Mouse (Mus musculus) intestine, embryonic 14.5 days (tissue): ENCODE measurements around the gene Sec23a. TPM values are rescaled to one million over a fixed set of nuclear protein-coding genes. Genes with fewer than 3 reads are reported as not detected.
A peak's percentile ranks its signal among the peaks of the same experiment; 100 is the strongest.

Experiments used
- ATAC-seq: fragments of 200-750 bp; cut with Nextera tagmentation; replicated peaks from 2 replicates; pipeline ENCODE4 v1.8.0; 2017; ENCODE audit warnings: low read depth, moderate number of reproducible peaks, moderate TSS enrichment, moderate library complexity; ENCODE audit not compliant: low FRiP score, low TSS enrichment
- DNase-seq: peaks from one replicate; pipeline ENCODE4 v3.0.0-alpha.2; 2018; ENCODE audit warnings: low spot score
- H3K27ac ChIP-seq: fragments of 300-500 bp; sonication (generic); 2 replicates; pipeline ENCODE4 v1.5.1; 2014; ENCODE audit warnings: low read depth, mild to moderate bottlenecking, control low read depth
- H3K27me3 ChIP-seq: fragments of 300-500 bp; sonication (generic); replicated peaks from 2 replicates; pipeline ENCODE4 v1.6.1; 2014; ENCODE audit warnings: low read length, control low read depth; ENCODE audit not compliant: control insufficient read depth, insufficient read depth
- H3K36me3 ChIP-seq: fragments of 300-500 bp; sonication (generic); 2 replicates; pipeline ENCODE4 v1.6.1; 2014; ENCODE audit warnings: low read length, control low read depth; ENCODE audit not compliant: control insufficient read depth, insufficient read depth
- H3K4me1 ChIP-seq: fragments of 300-500 bp; sonication (generic); replicated peaks from 2 replicates; pipeline ENCODE4 v1.6.1; 2014; ENCODE audit warnings: low read length, control low read depth, mixed read lengths; ENCODE audit not compliant: control insufficient read depth, insufficient read depth
- H3K4me2 ChIP-seq: fragments of 300-500 bp; sonication (generic); 2 replicates; pipeline ENCODE4 v1.6.1; 2014; ENCODE audit warnings: low read length
- H3K4me3 ChIP-seq: fragments of 300-500 bp; sonication (generic); 2 replicates; pipeline ENCODE4 v1.5.1; 2014; ENCODE audit warnings: low read depth, low read length, control low read depth, mixed read lengths
- H3K9ac ChIP-seq: fragments of 300-500 bp; sonication (generic); 2 replicates; pipeline ENCODE4 v1.6.1; 2014; ENCODE audit warnings: mild to moderate bottlenecking, low read length
- H3K9me3 ChIP-seq: fragments of 300-500 bp; sonication (generic); 2 replicates; pipeline ENCODE4 v1.6.1; 2016; ENCODE audit warnings: low read length, control low read depth; ENCODE audit not compliant: control insufficient read depth
- WGBS: fragments of 180-500 bp; shearing (Covaris S2); extraction: QIAGEN DNeasy Blood & Tissue Kit; methylation state at CpG from one replicate; pipeline ENCODE4 v1.1.7; 2014; 5-methylcytosine and 5-hydroxymethylcytosine counted together
- polyA plus RNA-seq: library from polyadenylated mRNA; unstranded; fragments of >200 nt; fragmentation: Nextera tagmentation; extraction: Ambion mirVana; gene quantifications from 2 replicates; pipeline ENCODE4 v1.2.1, GENCODE M21; 2014

The Sec23a gene
- polyA plus RNA-seq, 1 experiment from 2014 or later, result 70.8 TPM

DNA sequence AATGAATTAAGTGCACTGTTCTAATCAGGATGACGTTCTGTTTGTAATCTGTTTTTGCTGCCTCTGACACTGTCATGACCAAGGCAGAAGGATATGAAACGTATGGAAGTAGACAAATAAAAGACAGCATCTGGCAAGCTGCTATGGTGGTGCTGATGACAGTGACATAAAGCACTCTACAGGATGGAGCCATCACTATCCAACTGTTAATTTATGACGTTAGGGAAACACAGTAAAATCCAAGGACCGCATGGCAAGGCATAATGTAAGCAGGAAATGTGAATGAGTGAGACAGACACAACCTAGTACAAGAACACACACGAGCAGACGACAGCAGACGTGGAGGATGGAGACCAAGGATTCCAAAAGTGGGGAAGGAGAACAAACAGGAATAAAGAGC, 55.2 kb downstream of the Sec23a start:
- 22% methylated on average over 7 of the region's 7 CpGs for WGBS
- ATAC-seq, result 0 out of 2 replicates have a peak, but pooled peaks have one; percentile 36

DNA sequence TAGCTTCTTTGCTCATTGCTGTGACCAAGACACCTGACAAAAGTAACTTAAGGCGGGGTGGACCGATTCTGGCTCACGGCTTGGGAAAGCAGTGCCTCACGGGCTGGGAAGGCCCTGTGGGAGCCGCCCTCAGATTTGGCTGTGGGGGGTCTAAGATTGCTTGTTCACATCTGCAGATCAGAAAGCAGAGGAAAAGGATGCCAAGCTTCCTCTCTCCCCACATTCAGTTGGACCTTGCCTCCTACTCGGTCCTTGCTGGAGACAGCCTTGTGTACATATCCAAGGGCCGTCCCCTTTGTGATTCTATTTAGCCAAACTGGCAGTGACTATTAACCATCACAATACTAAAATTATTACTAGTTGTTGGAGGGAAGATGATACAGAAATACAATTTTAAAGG, 55.7 kb downstream of the Sec23a start:
- ATAC-seq (no peak), DNase-seq (no peak)
- peak overlapping the region; percentile 16; the same call in 1 of the 2 replicates for H3K27ac ChIP-seq
- H3K9me3 ChIP-seq, result no peaks in the 10 kb centered on the region
- no peak overlapping the region for H3K4me2 ChIP-seq
- 57% methylated on average over 7 of the region's 7 CpGs for WGBS
- H3K4me3 ChIP-seq, result no peak overlapping the region
- no peaks in the 10 kb centered on the region for H3K27me3 ChIP-seq
- no peak overlapping the region for H3K9ac ChIP-seq
- H3K4me1 ChIP-seq, result no peaks in the 10 kb centered on the region
- peaks cover 15% of the 10 kb centered on the region for H3K36me3 ChIP-seq

More for the DNA sequence above, 55.2 kb downstream of the Sec23a start:
- Histone ChIP-seq H3K4me1 (no peaks in the 10 kb centered on the region), H3K27me3 (no peaks in the 10 kb centered on the region), H3K9ac (no peak overlapping the region), H3K27ac (no peak overlapping the region), H3K36me3 (peaks cover 15% of the 10 kb centered on the region), H3K4me3 (no peak overlapping the region), H3K4me2 (no peak overlapping the region), H3K9me3 (no peaks in the 10 kb centered on the region)
- DNase-seq, result no peak

DNA sequence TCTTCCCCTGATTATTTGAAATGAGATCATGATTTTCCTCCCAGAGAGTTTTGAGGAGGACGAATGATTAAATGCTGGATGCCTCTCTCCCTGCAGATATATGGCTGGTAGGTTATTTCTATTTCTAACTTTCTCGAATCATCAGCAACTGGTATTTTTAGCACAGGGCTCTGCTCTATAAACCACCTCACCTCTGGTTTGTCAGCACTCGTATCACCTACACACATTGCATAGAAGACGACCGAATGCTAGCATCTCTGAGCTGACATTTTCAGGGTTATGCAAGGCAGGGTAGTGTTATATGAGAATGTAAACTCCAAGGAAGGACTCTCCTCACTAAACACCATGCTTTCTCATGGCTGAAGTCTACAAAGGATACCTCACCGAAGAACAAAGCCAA, 63.9 kb downstream of the Sec23a start:
- Histone ChIP-seq H3K4me1 (no peaks in the 10 kb centered on the region), H3K27me3 (no peaks in the 10 kb centered on the region), H3K27ac (no peak overlapping the region), H3K9ac (no peak overlapping the region), H3K4me3 (no peak overlapping the region), H3K9me3 (no peaks in the 10 kb centered on the region), H3K36me3 (no peaks in the 10 kb centered on the region), H3K4me2 (no peak overlapping the region)
- WGBS, result 81% methylated on average over 6 of the region's 6 CpGs
- ATAC-seq, result no peak
- no peak for DNase-seq

DNA sequence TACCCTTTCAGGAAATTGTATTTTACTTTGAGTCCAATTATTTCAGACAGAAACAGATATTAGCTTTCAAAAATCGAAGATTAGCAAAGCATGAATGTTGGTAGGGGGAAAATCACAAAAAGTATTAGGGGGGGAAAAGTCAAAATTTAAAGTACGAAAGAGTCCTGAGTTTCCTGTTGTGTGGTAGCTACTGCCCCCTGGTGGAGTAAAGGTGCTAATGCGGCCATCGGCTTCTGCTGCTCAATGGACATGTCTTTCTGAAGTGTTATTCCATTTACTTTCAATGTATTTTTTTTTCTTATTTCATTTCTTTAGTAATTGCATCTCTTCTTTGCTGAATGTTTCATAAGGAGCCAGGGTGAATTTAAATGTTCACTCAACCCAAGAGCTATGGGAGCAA, 64.6 kb downstream of the Sec23a start:
- no peaks in the 10 kb centered on the region for H3K27me3 ChIP-seq
- no peak overlapping the region for H3K9ac ChIP-seq
- peak; percentile 74 for DNase-seq
- H3K36me3 ChIP-seq, result no peaks in the 10 kb centered on the region
- H3K4me1 ChIP-seq, result no peaks in the 10 kb centered on the region
- H3K27ac ChIP-seq, result no peak overlapping the region
- no peak overlapping the region for H3K4me2 ChIP-seq
- ATAC-seq, result no peak
- 17% methylated on average over 4 of the region's 4 CpGs for whole genome bisulfite sequencing
- H3K4me3 ChIP-seq, result no peak overlapping the region
- H3K9me3 ChIP-seq, result no peaks in the 10 kb centered on the region

DNA sequence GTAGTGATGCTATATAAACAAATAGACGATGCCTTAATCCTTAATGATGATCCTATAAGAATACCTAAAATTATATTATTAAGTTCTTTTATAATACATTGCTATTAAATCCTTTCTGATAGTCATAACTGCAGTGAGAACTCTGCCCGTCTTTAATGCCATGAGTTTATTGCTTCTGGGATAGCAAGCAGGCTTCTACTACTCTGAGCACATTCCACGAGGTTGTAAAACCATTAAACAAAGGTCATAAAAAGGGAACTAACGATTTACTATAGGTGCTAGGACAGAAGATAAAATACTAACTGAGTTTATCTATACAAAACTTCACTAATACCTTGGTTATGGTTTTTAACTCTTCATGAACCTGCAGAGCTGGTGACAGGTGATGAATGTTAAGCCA, 69.3 kb downstream of the Sec23a start:
- no peak for ATAC-seq
- 39% methylated on average over 4 of the region's 4 CpGs for WGBS
- Histone ChIP-seq H3K4me1 (no peaks in the 10 kb centered on the region), H3K27ac (no peak overlapping the region), H3K9ac (no peak overlapping the region), H3K4me2 (no peak overlapping the region), H3K27me3 (no peaks in the 10 kb centered on the region), H3K36me3 (no peaks in the 10 kb centered on the region), H3K9me3 (no peaks in the 10 kb centered on the region), H3K4me3 (no peak overlapping the region)
- no peak for DNase-seq

DNA sequence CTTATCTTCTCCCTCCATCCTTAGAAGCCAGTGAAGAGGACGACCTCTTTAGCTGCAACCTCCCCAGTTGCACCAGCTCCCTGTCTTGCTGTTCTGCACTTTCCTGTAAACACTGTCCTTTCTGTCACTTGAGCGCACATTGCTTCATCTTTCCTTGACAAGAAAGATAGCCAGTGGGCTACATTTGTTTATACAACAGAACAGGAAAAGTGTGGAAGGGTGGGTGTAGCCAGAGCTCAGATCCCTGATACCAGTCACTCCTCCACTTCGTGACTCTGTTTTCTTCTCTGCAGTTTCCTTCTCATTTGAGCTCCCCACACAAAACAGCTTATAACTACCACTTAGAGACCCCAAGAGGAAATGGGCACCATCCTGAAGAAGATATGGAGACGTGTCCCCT, 77.2 kb downstream of the Sec23a start:
- no peak overlapping the region for H3K9ac ChIP-seq
- no peaks in the 10 kb centered on the region for H3K9me3 ChIP-seq
- no peaks in the 10 kb centered on the region for H3K36me3 ChIP-seq
- no peak overlapping the region for H3K4me3 ChIP-seq
- no peaks in the 10 kb centered on the region for H3K27me3 ChIP-seq
- 35% methylated on average over 4 of the region's 4 CpGs for WGBS
- no peak overlapping the region for H3K4me2 ChIP-seq
- 0 out of 2 replicates have a peak, but pooled peaks cover 4% of the 10 kb centered on the region for H3K4me1 ChIP-seq
- DNase-seq, result no peak
- H3K27ac ChIP-seq, result no peak overlapping the region
- no peak for ATAC-seq

DNA sequence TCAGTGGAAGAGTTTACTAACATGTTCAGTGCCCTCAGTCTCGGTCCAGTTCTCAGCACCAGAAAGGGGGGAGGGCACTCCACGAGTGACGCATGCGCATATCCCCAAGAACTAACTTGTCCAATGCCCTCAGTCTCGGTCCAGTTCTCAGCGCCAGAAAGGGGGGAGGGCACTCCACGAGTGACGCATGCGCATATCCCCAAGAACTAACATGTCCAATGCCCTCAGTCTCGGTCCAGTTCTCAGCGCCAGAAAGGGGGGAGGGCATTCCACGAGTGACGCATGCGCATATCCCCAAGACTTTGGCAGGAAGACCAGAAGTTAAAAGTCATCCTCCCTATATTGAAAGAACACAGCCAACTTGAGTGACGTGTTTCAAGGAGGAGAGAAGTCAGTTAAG, 86.8 kb downstream of the Sec23a start:
- WGBS, result 90% methylated on average over 15 of the region's 15 CpGs
- Histone ChIP-seq H3K4me3 (no peak overlapping the region), H3K27ac (no peak overlapping the region), H3K9ac (no peak overlapping the region), H3K4me2 (no peak overlapping the region), H3K4me1 (no peaks in the 10 kb centered on the region), H3K27me3 (no peaks in the 10 kb centered on the region), H3K36me3 (no peaks in the 10 kb centered on the region), H3K9me3 (no peaks in the 10 kb centered on the region)
- no peak for DNase-seq
- no peak for ATAC-seq

DNA sequence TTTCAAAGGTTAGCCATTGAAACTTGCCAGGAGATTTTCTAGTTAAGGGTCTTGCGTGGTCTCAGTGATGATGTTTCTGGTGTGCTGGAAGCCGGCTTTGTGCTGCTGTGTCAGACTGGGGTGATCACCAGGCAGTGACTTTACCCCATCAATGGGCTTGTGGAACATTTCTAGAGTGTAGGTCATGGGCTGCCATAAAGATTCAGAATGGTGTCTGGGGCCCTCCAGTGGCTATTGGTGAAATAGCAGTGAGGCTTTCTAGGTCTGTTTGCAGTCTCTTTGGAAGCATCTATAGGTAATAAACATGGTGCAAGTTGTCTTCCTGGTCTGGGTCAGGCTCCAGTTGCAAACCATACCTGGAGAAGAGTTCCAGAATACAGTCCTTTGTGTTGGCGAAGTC, 87.8 kb downstream of the Sec23a start:
- Histone ChIP-seq H3K4me1 (no peaks in the 10 kb centered on the region), H3K9ac (no peak overlapping the region), H3K4me3 (no peak overlapping the region), H3K36me3 (no peaks in the 10 kb centered on the region), H3K9me3 (no peaks in the 10 kb centered on the region), H3K4me2 (no peak overlapping the region), H3K27ac (no peak overlapping the region), H3K27me3 (no peaks in the 10 kb centered on the region)
- peak; percentile 69 for DNase-seq
- WGBS, result 73% methylated on average over 3 of the region's 3 CpGs
- no peak for ATAC-seq

DNA sequence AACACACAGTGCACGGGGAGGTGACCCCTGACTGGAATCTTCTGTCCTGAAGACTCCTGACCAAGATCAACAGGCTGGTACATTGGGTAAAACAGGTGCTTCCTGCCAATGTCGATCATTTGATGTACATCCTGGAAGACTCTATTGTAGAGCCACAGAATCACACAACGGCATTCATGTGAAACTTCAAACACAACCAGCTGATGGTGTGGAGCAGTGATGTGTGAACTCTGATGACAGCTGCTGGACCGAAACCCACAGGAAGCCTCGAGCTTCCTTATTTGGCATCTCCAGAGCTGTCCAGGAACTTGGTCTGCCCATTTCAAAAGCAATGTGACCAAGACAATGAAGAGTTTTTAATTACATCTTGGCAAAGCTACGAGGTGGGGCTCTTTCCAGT, 91.0 kb downstream of the Sec23a start:
- Histone ChIP-seq H3K4me3 (no peak overlapping the region), H3K9ac (no peak overlapping the region), H3K36me3 (no peaks in the 10 kb centered on the region), H3K4me2 (no peak overlapping the region), H3K9me3 (no peaks in the 10 kb centered on the region), H3K4me1 (no peaks in the 10 kb centered on the region), H3K27ac (no peak overlapping the region), H3K27me3 (no peaks in the 10 kb centered on the region)
- no peak for ATAC-seq
- no peak for DNase-seq
- 80% methylated on average over 6 of the region's 6 CpGs for WGBS
